Comparison of ENCODE assay signal across 8 mouse cellular contexts in genomic region chr13:78200991-78201870, GRCm38 (mm10). TPM values are rescaled to one million over a fixed set of nuclear protein-coding genes. Genes with fewer than 3 reads are reported as not detected.
A peak's percentile ranks its signal among the peaks of the same experiment; 100 is the strongest.
DNase-seq lines count a peak whose midpoint lies in the region; ATAC-seq and TF ChIP-seq lines count a peak whose summit lies in the region.

No protein-coding gene starts in this region.

- peak; percentile 49 for ATAC-seq in embryonic facial prominence, embryonic 12.5 days (ENCODE audit: insufficient number of reproducible peaks, insufficient read depth, low FRiP score, low TSS enrichment)
- peak; percentile 77; the same call in 1 of the 2 replicates for ATAC-seq in limb, embryonic 14.5 days (ENCODE audit: low FRiP score, low read depth)
- peak; percentile 67 for ATAC-seq in midbrain, embryonic 16.5 days
- peak; percentile 75 for ATAC-seq in stomach, postnatal 0 days (ENCODE audit: low FRiP score, low TSS enrichment)

- peak overlapping the region; percentile 87 for H3K4me3 ChIP-seq in embryonic facial prominence, embryonic 12.5 days
- H3K4me3 ChIP-seq in limb, embryonic 14.5 days (replicated peaks; ENCODE audit: low read length) = peak overlapping the region; percentile 49
- H3K4me3 ChIP-seq in midbrain, embryonic 16.5 days (ENCODE audit: low read depth, low read length) = peak overlapping the region; percentile 90
- peak overlapping the region; percentile 76 for H3K4me3 ChIP-seq in stomach, postnatal 0 days (ENCODE audit: low read depth, low read length)

- no peaks in the 10 kb centered on the region for H3K9me3 ChIP-seq in embryonic facial prominence, embryonic 12.5 days
- no peaks in the 10 kb centered on the region for H3K9me3 ChIP-seq in limb, embryonic 14.5 days (ENCODE audit: control insufficient read depth, low read length)
- H3K9me3 ChIP-seq in midbrain, embryonic 16.5 days (replicated peaks; ENCODE audit: control insufficient read depth, low read length, poor library complexity, severe bottlenecking) = no peaks in the 10 kb centered on the region
- H3K9me3 ChIP-seq in stomach, postnatal 0 days (ENCODE audit: control insufficient read depth, low read length) = no peaks in the 10 kb centered on the region

- H3K4me1 ChIP-seq in embryonic facial prominence, embryonic 12.5 days = peaks cover 3% of the 10 kb centered on the region; the same call in 1 of the 2 replicates
- peaks cover 13% of the 10 kb centered on the region; the same call in 1 of the 2 replicates for H3K4me1 ChIP-seq in limb, embryonic 14.5 days (ENCODE audit: control insufficient read depth, insufficient read depth, low read length)
- H3K4me1 ChIP-seq in midbrain, embryonic 16.5 days (ENCODE audit: control insufficient read depth, insufficient read depth, low read length) = peaks cover 17% of the 10 kb centered on the region
- H3K4me1 ChIP-seq in stomach, postnatal 0 days (replicated peaks; ENCODE audit: control insufficient read depth, insufficient read depth) = no peaks in the 10 kb centered on the region; the same call in 1 of the 2 replicates

- no peaks in the 10 kb centered on the region for H3K27me3 ChIP-seq in embryonic facial prominence, embryonic 12.5 days
- H3K27me3 ChIP-seq in limb, embryonic 14.5 days (ENCODE audit: control insufficient read depth, insufficient read depth, low read length) = peaks cover 65% of the 10 kb centered on the region
- no peaks in the 10 kb centered on the region for H3K27me3 ChIP-seq in midbrain, embryonic 16.5 days (ENCODE audit: control insufficient read depth, insufficient read depth, low read depth, low read length)
- H3K27me3 ChIP-seq in stomach, postnatal 0 days (ENCODE audit: control insufficient read depth, insufficient read depth, low read length) = no peaks in the 10 kb centered on the region; the same call in 1 of the 2 replicates

- H3K4me2 ChIP-seq in embryonic facial prominence, embryonic 12.5 days (replicated peaks) = peak overlapping the region; percentile 80
- H3K4me2 ChIP-seq in limb, embryonic 14.5 days (replicated peaks; ENCODE audit: low read depth, low read length, severe bottlenecking) = peak overlapping the region; percentile 91
- peak overlapping the region; percentile 86 for H3K4me2 ChIP-seq in midbrain, embryonic 16.5 days (ENCODE audit: low read length)
- H3K4me2 ChIP-seq in stomach, postnatal 0 days (replicated peaks; ENCODE audit: low read depth) = peak overlapping the region; percentile 65

- peak; percentile 85 for TF ChIP-seq CTCF in stomach, postnatal 0 days (IDR thresholded peaks at IDR 0.05; ENCODE audit: low read depth)

- peak; percentile 89 for DNase-seq in 3134 (ENCODE audit: extremely low read depth, insufficient read length, low spot score)
- DNase-seq in adrenal gland, postnatal 25 days = peak; percentile 93
- DNase-seq in heart, adult 8-10 months (ENCODE audit: low spot score) = peak; percentile 81
- peak; percentile 76 for DNase-seq in kidney, adult 9 months
- DNase-seq in limb, embryonic 14.5 days (ENCODE audit: low spot score) = peak; percentile 92
- DNase-seq in stomach, postnatal 0 days (ENCODE audit: low spot score) = peak; percentile 81

- peak overlapping the region; percentile 21; the same call in 1 of the 2 replicates for H3K9ac ChIP-seq in embryonic facial prominence, embryonic 12.5 days
- no peak overlapping the region for H3K9ac ChIP-seq in limb, embryonic 14.5 days (ENCODE audit: low read depth, low read length, severe bottlenecking)
- peak overlapping the region; percentile 83 for H3K9ac ChIP-seq in midbrain, embryonic 16.5 days (ENCODE audit: low read depth, low read length)
- H3K9ac ChIP-seq in stomach, postnatal 0 days (ENCODE audit: low read length) = no peak overlapping the region; the same call in 1 of the 2 replicates

- TF ChIP-seq EP300 in stomach, postnatal 0 days (optimal IDR thresholded peaks at IDR 0.05) = no peak

- H3K27ac ChIP-seq in embryonic facial prominence, embryonic 12.5 days = peak overlapping the region; percentile 94
- no peak overlapping the region for H3K27ac ChIP-seq in limb, embryonic 14.5 days (replicated peaks; ENCODE audit: low read depth, low read length)
- H3K27ac ChIP-seq in midbrain, embryonic 16.5 days (ENCODE audit: low read length) = peak overlapping the region; percentile 96
- no peak overlapping the region for H3K27ac ChIP-seq in stomach, postnatal 0 days (replicated peaks)

- WGBS in embryonic facial prominence, embryonic 12.5 days = under 1% methylated on average over 29 of the region's 30 CpGs
- WGBS in limb, embryonic 14.5 days = 1% methylated on average over 27 of the region's 30 CpGs
- WGBS in midbrain, embryonic 16.5 days = under 1% methylated on average over 28 of the region's 30 CpGs
- WGBS in stomach, postnatal 0 days = 2% methylated on average over 27 of the region's 30 CpGs

- TF ChIP-seq POLR2A in limb, embryonic 14.5 days (IDR thresholded peaks at IDR 0.05; ENCODE audit: borderline replicate concordance, extremely low read depth, insufficient read depth, insufficient read length) = no peak

- no peaks in the 10 kb centered on the region for H3K36me3 ChIP-seq in embryonic facial prominence, embryonic 12.5 days
- no peaks in the 10 kb centered on the region for H3K36me3 ChIP-seq in limb, embryonic 14.5 days (ENCODE audit: control insufficient read depth, insufficient read depth, low read length)
- H3K36me3 ChIP-seq in midbrain, embryonic 16.5 days (ENCODE audit: control insufficient read depth, insufficient read depth, low read length) = no peaks in the 10 kb centered on the region
- H3K36me3 ChIP-seq in stomach, postnatal 0 days (ENCODE audit: control insufficient read depth, insufficient read depth, low read length) = no peaks in the 10 kb centered on the region

RNA-seq across cellular contexts. Expression of gene Nr2f1, which starts 1.7 kb away (rescaled TPM):
- 17.5 and 28.8 TPM in 2 replicates for total RNA-seq in adrenal gland, postnatal 25 days (2021)
- 46.5 and 49.0 TPM in 2 replicates for polyA plus RNA-seq in embryonic facial prominence, embryonic 12.5 days (2016; fragmentation: Nextera tagmentation; extraction: Ambion mirVana)
- 1 to 10 TPM; 1.5 to 4.4 (median 4.0) TPM for total RNA-seq in heart, adult 8-10 months (2022)
- polyA plus RNA-seq in limb, embryonic 14.5 days (2012; rRNA removed) = 16.6 and 26.6 TPM in 2 replicates
- polyA plus RNA-seq in limb, embryonic 14.5 days (2014; fragmentation: Nextera tagmentation; extraction: Ambion mirVana) = 1.6 and 2.1 TPM in 2 replicates
- 46.0 and 64.0 TPM in 2 replicates for polyA plus RNA-seq in midbrain, embryonic 16.5 days (2015; fragmentation: Nextera tagmentation; extraction: Ambion mirVana)
- 5.8 and 6.3 TPM in 2 replicates for polyA plus RNA-seq in stomach, postnatal 0 days (2015; fragmentation: Nextera tagmentation; extraction: Ambion mirVana)

Comparison
In these comparisons a context has a peak if more than half of its experiments do, and no peak if none do; other contexts are left out.
1. H3K27ac ChIP-seq: peak in embryonic facial prominence, embryonic 12.5 days (single experiment) and midbrain, embryonic 16.5 days (single experiment); none in limb, embryonic 14.5 days (single experiment) and stomach, postnatal 0 days (single experiment).
2. H3K9ac ChIP-seq: peak in embryonic facial prominence, embryonic 12.5 days (single experiment) and midbrain, embryonic 16.5 days (single experiment); none in limb, embryonic 14.5 days (single experiment) and stomach, postnatal 0 days (single experiment).
3. Peak in every context shown above with its lines, with median percentiles within 50 percentile points of each other: DNase-seq, ATAC-seq, H3K4me2 ChIP-seq and H3K4me3 ChIP-seq.